Mouse (Mus musculus): ENCODE measurements at regions not wholly inside any gene's neighbourhood (a gene's known extent, or its start where the extent isn't known, plus 50 kb on each side); places are given as distances from the start of the nearest gene placed in this dataset.

DNA sequence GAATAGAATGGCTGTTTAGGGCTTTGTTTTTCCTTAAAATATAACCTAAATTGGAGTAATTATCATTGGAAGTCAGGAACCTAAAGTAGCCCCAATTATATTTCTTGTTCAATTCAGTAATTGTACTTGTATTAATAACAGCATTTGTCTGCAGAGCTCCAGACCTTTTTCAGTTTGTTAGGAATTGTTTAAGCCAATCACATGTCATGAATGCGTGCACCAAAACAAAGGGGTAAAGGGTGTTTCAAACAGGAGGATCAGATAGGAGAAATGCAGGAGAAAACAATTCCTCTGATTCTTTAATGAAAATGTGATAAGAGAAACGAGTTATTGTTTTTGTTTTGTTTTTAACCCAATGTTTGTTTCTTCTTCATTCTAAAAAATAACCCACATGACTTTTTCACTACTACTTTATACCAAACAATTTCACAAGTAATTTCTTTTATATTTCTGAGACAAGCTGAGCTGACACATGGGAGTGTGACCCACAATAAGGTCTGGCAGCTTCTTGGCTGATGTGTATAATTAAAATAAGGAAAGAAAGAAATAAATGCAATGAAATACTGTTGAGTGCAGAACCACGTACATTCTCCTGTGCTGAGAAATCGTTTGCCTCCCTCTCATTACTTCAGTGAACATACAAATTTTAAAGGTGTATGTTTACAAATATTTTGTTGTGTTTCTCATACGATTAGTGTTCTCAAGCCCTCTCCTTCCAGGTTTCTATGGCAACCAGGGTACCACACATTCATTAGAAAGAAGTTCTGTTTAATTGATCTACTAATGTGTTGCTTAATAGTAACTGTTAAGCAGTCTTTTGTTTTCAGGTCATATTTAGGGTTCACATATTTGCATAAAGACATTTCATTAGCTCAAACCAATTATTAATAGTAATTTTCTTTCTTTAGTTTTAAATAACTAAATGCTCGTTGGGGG is 397.7 kb downstream of the Isl1 start:
- H3K27ac ChIP-seq = no peak overlapping the region
- no peak for DNase-seq
- no peak overlapping the region for H3K4me3 ChIP-seq
- no peaks in the 10 kb centered on the region for H3K27me3 ChIP-seq (ENCODE audit: control insufficient read depth, insufficient read depth, low read length)
- TF ChIP-seq CTCF (IDR thresholded peaks at IDR 0.05) (no peak), EP300 (IDR thresholded peaks at IDR 0.05; ENCODE audit: insufficient read depth, low read depth, low read length) (no peak), POLR2A (IDR thresholded peaks at IDR 0.05; ENCODE audit: insufficient read depth, low read depth, low read length) (no peak)
- WGBS = 58% methylated on average over 6 of the region's 6 CpGs
- H3K4me1 ChIP-seq (ENCODE audit: control insufficient read depth, insufficient read depth, low read length) = no peaks in the 10 kb centered on the region
- no peaks in the 10 kb centered on the region for H3K36me3 ChIP-seq (ENCODE audit: control insufficient read depth, insufficient read depth, low read length)
- no peak overlapping the region for H3K9ac ChIP-seq (ENCODE audit: low read depth, low read length)
- H3K79me2 ChIP-seq (replicated peaks; ENCODE audit: control insufficient read depth, insufficient read depth, low read length) = no peaks in the 10 kb centered on the region
- intact Hi-C loops (cut with DNase I) = no loop called here

DNA sequence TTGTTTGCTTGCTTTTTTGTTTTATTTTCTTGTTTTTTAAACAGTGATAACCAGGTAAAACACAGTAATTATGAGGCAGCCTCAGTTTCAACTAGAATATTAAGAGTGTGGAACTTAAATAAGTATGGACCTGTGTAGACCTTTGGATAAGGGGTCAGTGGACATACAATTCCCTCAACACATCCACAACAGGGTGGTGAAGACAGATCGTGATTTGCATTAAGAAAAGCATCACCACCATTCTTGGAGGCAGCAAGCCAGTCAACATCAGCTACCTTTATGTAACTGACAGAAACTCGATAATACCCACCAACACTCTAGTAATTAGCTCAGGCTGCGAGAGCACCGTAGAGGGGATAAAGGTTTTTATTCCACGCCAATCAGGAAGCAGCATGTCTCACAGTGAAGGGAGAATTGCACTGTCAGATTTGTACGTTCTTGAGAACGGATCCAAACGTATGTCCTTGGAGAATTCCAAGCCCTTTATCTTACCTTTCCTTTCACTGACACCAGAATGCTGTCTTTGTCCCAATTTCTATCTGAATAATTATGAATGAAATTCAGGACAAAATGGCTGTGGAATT is 398.5 kb downstream of the Isl1 start:
- no peaks in the 10 kb centered on the region for H3K36me3 ChIP-seq (ENCODE audit: control insufficient read depth, insufficient read depth, low read length)
- H3K27ac ChIP-seq = no peak overlapping the region
- no peaks in the 10 kb centered on the region for H3K79me2 ChIP-seq (replicated peaks; ENCODE audit: control insufficient read depth, insufficient read depth, low read length)
- intact Hi-C loops (cut with DNase I) = no loop called here
- WGBS = 65% methylated on average over 8 of the region's 8 CpGs
- no peaks in the 10 kb centered on the region for H3K27me3 ChIP-seq (ENCODE audit: control insufficient read depth, insufficient read depth, low read length)
- TF ChIP-seq CTCF (IDR thresholded peaks at IDR 0.05) (no peak), POLR2A (IDR thresholded peaks at IDR 0.05; ENCODE audit: insufficient read depth, low read depth, low read length) (no peak), EP300 (IDR thresholded peaks at IDR 0.05; ENCODE audit: insufficient read depth, low read depth, low read length) (no peak)
- no peak overlapping the region for H3K9ac ChIP-seq (ENCODE audit: low read depth, low read length)
- H3K4me1 ChIP-seq (ENCODE audit: control insufficient read depth, insufficient read depth, low read length) = no peaks in the 10 kb centered on the region
- H3K4me3 ChIP-seq = no peak overlapping the region
- no peak for DNase-seq

DNA sequence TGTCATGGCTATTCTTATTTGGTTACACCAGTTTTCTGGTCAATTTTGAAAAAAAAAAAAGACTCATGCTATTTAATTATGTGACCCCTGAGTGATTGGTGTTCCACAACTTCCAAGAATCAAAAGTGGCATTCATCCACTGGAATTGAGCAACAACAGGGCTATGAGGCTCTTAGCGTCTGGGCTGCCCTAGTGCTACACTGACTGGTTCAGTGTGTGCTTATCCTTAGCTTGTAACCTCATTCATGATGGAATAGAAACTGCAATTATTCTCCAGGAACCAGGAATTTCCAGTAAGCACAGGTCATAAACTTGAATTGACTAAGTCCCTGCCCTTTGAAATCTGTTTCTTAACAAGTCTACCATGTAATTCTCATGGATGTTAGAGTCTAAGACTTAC is 428.9 kb downstream of the Isl1 start:
- intact Hi-C loops (cut with DNase I) = no loop called here
- H3K79me2 ChIP-seq (replicated peaks; ENCODE audit: control insufficient read depth, insufficient read depth, low read length) = no peaks in the 10 kb centered on the region
- 79% methylated on average over 1 of the region's 1 CpGs for WGBS

DNA sequence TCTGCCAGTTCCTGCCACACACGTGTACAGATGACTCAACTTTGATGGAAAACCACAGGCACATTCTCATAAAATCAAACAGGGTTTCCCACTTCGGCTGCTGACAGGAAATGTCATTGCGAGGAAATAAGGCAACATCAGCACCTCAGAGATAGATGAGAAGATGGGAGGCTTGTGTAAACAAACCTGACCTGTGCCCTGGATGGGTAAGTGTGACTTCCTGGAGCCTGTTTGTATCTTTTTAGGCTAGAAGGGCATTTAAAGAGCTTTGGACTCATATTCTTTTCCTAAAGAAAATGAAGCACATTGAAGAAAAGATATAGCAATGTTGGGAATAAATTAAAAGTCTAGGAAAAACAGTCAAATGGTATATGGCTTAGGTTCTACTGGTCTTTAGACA is 449.0 kb downstream of the Isl1 start:
- Histone ChIP-seq H3K4me1 (ENCODE audit: control insufficient read depth, insufficient read depth, low read length) (no peaks in the 10 kb centered on the region), H3K9ac (ENCODE audit: low read depth, low read length) (no peak overlapping the region), H3K4me3 (no peak overlapping the region), H3K79me2 (replicated peaks; ENCODE audit: control insufficient read depth, insufficient read depth, low read length) (no peaks in the 10 kb centered on the region), H3K36me3 (ENCODE audit: control insufficient read depth, insufficient read depth, low read length) (no peaks in the 10 kb centered on the region), H3K27ac (no peak overlapping the region), H3K27me3 (ENCODE audit: control insufficient read depth, insufficient read depth, low read length) (no peaks in the 10 kb centered on the region)
- no peak for TF ChIP-seq POLR2A (IDR thresholded peaks at IDR 0.05; ENCODE audit: insufficient read depth, low read depth, low read length)
- TF ChIP-seq CTCF (IDR thresholded peaks at IDR 0.05) = no peak
- TF ChIP-seq EP300 (IDR thresholded peaks at IDR 0.05; ENCODE audit: insufficient read depth, low read depth, low read length) = no peak
- WGBS = 13% methylated on average over 3 of the region's 3 CpGs
- intact Hi-C loops (cut with DNase I) = no loop called here
- DNase-seq = no peak

More for the DNA sequence above, 428.9 kb downstream of the Isl1 start:
- TF ChIP-seq POLR2A (IDR thresholded peaks at IDR 0.05; ENCODE audit: insufficient read depth, low read depth, low read length) = no peak
- no peak for TF ChIP-seq EP300 (IDR thresholded peaks at IDR 0.05; ENCODE audit: insufficient read depth, low read depth, low read length)
- no peak for TF ChIP-seq CTCF (IDR thresholded peaks at IDR 0.05)
- Histone ChIP-seq H3K36me3 (ENCODE audit: control insufficient read depth, insufficient read depth, low read length) (no peaks in the 10 kb centered on the region), H3K4me3 (no peak overlapping the region), H3K27ac (no peak overlapping the region), H3K9ac (ENCODE audit: low read depth, low read length) (no peak overlapping the region), H3K4me1 (ENCODE audit: control insufficient read depth, insufficient read depth, low read length) (no peaks in the 10 kb centered on the region), H3K27me3 (ENCODE audit: control insufficient read depth, insufficient read depth, low read length) (no peaks in the 10 kb centered on the region)
- DNase-seq = no peak

DNA sequence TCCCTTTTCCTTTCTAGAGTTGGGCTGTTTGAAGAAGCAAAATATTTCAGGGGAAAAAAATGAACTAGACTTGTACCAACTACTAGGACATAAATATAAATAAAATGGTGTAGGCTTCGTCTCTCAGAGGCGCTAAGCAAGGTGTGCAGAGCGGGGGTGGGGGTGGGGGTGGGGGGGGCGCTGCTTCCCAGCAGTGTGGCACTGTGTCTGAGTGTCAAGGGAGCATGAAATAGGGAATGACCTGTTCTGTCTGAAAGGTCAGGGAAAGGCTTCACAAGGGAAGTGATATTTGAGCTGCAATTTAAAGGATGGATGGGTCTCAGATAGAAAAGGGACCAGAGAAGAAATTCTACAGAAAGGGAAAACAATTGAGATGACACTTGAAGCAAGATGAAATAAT is 452.9 kb downstream of the Isl1 start:
- H3K27ac ChIP-seq = no peak overlapping the region
- no peaks in the 10 kb centered on the region for H3K79me2 ChIP-seq (replicated peaks; ENCODE audit: control insufficient read depth, insufficient read depth, low read length)
- H3K36me3 ChIP-seq (ENCODE audit: control insufficient read depth, insufficient read depth, low read length) = no peaks in the 10 kb centered on the region
- no peaks in the 10 kb centered on the region for H3K4me1 ChIP-seq (ENCODE audit: control insufficient read depth, insufficient read depth, low read length)
- no peak overlapping the region for H3K9ac ChIP-seq (ENCODE audit: low read depth, low read length)
- TF ChIP-seq POLR2A (IDR thresholded peaks at IDR 0.05; ENCODE audit: insufficient read depth, low read depth, low read length) = no peak
- no peak for TF ChIP-seq CTCF (IDR thresholded peaks at IDR 0.05)
- TF ChIP-seq EP300 (IDR thresholded peaks at IDR 0.05; ENCODE audit: insufficient read depth, low read depth, low read length) = no peak
- 84% methylated on average over 4 of the region's 4 CpGs for WGBS
- no peak overlapping the region for H3K4me3 ChIP-seq
- intact Hi-C loops (cut with DNase I) = no loop called here
- H3K27me3 ChIP-seq (ENCODE audit: control insufficient read depth, insufficient read depth, low read length) = no peaks in the 10 kb centered on the region
- no peak for DNase-seq
